Mouse (Mus musculus): ENCODE measurements around the gene Tma7. TPM values are rescaled to one million over a fixed set of nuclear protein-coding genes. Genes with fewer than 3 reads are reported as not detected.

Gene Tma7
- total RNA-seq (2023) = 100 to 1,000 TPM; 255 to 275 TPM

GRCm38 (mm10) chr9:109082124-109082800 is at the start of gene Tma7, which contains the start of gene Ccdc51:
Tma7 (minus strand) TSS chr9:109082587.
Ccdc51 (plus strand) TSS chr9:109082493.

GRCm38 (mm10) chr9:109095137-109095982 is 13.0 kb upstream of the Tma7 start, which contains the start of gene Plxnb1:
Plxnb1 (plus strand) TSS chr9:109095389.

DNA sequence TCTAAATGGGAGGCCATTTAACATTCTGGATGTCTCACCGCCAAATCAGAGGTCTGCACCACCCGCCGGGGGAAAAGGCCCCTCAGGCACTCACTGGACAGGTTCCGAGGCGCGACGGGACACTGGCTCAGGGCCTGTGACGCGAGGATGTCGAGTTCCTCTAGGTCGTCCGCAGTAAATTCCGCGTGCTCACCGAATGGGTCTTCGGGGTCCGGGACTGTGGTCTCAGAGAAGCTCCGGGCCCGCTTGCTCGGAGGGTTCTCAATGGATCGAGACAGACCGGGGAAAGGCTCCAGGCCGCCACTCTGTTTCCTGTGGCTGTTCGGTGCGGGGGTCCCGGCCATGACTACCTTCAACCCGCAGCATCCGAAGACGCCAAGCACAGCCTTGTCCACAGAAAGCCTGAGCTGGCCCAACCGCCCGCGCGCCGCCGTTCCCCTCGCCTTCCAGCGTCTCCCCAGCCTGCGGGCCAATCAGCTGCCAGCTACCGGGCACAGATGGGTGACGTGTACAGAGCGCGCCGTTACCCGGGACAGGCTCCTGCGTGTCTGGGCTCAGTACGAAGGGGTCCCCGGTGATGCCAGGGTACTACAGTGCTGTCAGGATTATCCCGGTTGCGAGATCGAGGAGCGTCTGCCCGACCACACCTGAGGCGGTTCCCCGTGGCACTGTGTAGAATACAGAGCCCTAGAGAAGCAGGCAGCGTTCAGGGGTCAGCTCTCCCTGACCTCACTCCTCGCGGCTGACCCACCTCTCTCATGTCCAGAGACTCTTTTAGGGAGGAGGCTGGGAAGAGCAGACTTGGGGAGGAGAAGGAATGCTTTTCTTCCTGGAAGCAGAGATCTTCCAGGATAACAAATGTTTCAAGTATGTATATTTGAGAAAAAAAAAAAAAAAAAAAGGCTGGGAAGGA is 8.5 kb downstream of the Tma7 start, which contains the start of gene Atrip:
Gene Atrip (minus strand): TSS at position 464 of the 913 bp plus-strand sequence.

DNA sequence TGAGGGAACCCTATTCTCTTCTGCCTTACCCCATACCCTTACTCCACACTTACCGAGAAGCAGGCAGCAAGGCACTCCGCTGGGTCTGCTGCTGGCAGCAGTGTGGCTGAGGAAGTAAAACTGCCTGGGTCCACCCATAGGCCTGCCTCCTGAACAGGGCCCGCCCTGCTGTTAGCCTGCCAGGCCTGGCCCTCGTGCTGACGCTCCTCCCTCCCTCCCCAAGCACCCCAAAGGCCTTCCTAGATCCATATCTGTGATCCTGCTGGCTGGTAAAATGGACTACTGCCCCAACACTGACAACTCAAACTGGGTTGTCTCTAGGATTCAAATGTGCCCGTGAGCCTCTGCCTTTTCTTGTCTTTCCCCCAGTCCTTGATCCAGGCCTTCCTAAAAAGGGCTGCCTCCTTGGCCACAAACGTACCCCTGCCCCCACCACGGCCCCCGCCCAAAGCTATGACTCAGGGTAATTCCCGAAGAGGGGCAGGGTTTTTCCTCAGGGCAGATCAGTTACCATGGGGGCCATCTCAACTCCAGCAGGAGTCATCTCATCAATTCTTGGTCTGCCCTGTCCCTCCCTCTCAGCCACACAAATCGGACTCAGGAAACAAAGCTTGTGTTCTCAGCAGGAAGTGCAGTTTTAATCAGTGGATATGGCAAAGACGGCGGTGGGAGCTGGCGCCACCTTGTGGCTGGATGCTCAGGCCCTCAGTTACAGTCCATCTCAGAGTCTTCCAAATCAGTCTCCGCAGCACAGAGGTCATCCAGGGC is 23.1 kb downstream of the Tma7 start, which contains the start of gene Trex1:
Gene Trex1 (minus strand): TSS at position 599 of the 768 bp plus-strand sequence.

DNA sequence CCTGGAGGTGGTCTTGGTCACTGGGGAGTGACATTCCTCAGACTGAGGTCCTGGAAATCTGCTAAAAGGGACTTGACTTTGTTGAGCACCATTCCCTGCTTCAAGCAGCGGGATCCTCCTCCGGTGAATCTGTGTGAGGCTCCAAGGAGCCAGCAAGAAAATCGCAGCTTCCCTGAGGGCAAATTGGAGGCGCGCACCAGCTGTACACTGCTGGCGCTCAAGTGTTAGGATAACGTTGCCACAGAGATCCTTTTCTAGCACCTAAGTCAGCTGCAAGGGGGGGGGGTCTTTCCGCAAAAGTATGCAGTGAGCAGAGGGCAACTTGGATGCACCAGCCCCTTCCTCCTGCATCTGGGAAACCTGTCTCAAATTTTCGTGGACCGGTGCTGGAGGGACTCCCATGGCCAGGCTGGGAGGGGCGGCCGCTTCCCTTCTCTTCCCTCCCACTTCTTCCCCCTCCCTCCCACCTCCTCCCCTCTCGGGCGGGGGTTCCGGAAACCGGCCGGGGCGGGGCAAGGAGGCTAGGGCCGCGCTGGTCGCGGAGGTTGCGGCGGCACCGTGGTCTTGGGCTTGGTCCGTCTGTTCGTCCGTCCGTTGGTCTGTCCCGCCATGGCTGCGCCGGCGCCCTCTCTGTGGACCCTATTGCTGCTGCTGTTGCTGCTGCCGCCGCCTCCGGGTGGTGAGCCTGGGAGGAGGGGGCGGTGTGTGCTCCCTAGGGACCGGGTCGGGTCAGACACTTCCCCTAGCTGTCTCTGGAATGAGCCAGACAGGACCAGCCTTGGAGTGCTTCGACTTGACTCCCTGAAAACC is 44.1 kb downstream of the Tma7 start, which contains the start of gene Shisa5:
Gene Shisa5 (plus strand): TSS at position 480 of the 810 bp plus-strand sequence.

Other genes with a start within 250 kb of the Tma7 start
- gene Slc26a6, start 229.3 kb downstream of the Tma7 start, total RNA-seq (2023) = 10 to 100 TPM in 1 of 2 experiments, 1 to 10 TPM in 1; 7.8 to 10.0 TPM
- gene Tmem89, start 168.0 kb downstream of the Tma7 start, total RNA-seq (2023) = not detected
- gene Uqcrc1, start 146.0 kb downstream of the Tma7 start, total RNA-seq (2023) = 100 to 1,000 TPM; 138 to 154 TPM
- 1 to 10 TPM; 1.4 to 2.2 TPM for gene Col7a1, start 129.0 kb downstream of the Tma7 start, total RNA-seq (2023)
- gene Ucn2, start 96.6 kb downstream of the Tma7 start, total RNA-seq (2023) = under 1 TPM in 1 of 2 experiments, not detected in 1; 0.33 TPM
- gene Pfkfb4, start 90.8 kb downstream of the Tma7 start, total RNA-seq (2023) = 100 to 1,000 TPM; 145 to 160 TPM
- gene Shisa5, start 44.0 kb downstream of the Tma7 start, total RNA-seq (2023) = 100 to 1,000 TPM; 198 to 256 TPM
- gene Trex1, start 22.9 kb downstream of the Tma7 start, total RNA-seq (2023) = 10 to 100 TPM; 46.5 to 47.0 TPM
- gene Atrip, start 8.5 kb downstream of the Tma7 start, total RNA-seq (2023) = 10 to 100 TPM; 12.7 to 16.1 TPM
- gene Ccdc51, start 94 bp downstream of the Tma7 start, total RNA-seq (2023) = 1 to 10 TPM; 5.3 to 5.7 TPM
- not detected for gene Plxnb1, start 12.8 kb upstream of the Tma7 start, total RNA-seq (2023)
- gene Fbxw21, start 79.5 kb upstream of the Tma7 start, total RNA-seq (2023) = not detected
- not detected for gene Fbxw13, start 113.4 kb upstream of the Tma7 start, total RNA-seq (2023)
- gene Fbxw20, start 152.2 kb upstream of the Tma7 start, total RNA-seq (2023) = not detected
- gene Fbxw14, start 205.1 kb upstream of the Tma7 start, total RNA-seq (2023) = not detected

All from neutrophil, adult 59 days (primary cell).